Mouse (Mus musculus) heart, postnatal 14 days (tissue): ENCODE measurements around the gene Mdh1. TPM values are rescaled to one million over a fixed set of nuclear protein-coding genes. Genes with fewer than 3 reads are reported as not detected.

Experiments used
- DNase-seq, 2 experiments: peaks; one replicate each; pipeline ENCODE4 v3.0.0; 2021 to 2022
- intact Hi-C: fragments of 180-260 bp; cut with DNase I; formaldehyde crosslinking; loops from one replicate; pipeline ENCODE4 v1.15.1; 2025
- long read RNA-seq, 2 experiments: library from polyadenylated mRNA; stranded (forward); transcript quantifications; one replicate each; pipeline ENCODE4 v2.0.0; 2021
- total RNA-seq, 2 experiments: library from RNA; stranded (reverse); gene quantifications; 2 replicates each; pipeline ENCODE4 v1.2.3; 2021

Mdh1 gene
- total RNA-seq: 1,000 to 10,000 TPM; 2,179 to 2,226 TPM
- long read RNA-seq, experiment 1, transcript Mdh1-201 (9 exons, 2,122 nt): major isoform, 2,939 of 3,032 reads
- long read RNA-seq, experiment 1, partial matches to known transcripts: 61 of 3,032 reads
- long read RNA-seq, experiment 1, other reads (novel, unspliced or antisense): 32 of 3,032 reads
- long read RNA-seq, experiment 2, transcript Mdh1-201 (9 exons, 2,122 nt): major isoform, 2,256 of 2,322 reads
- long read RNA-seq, experiment 2, partial matches to known transcripts: 42 of 2,322 reads
- long read RNA-seq, experiment 2, other reads (novel, unspliced or antisense): 24 of 2,322 reads

GRCm38 (mm10) chr11:21571700-21572381 is at the start of gene Mdh1, which contains the start of gene Wdpcp:
TSS of gene Mdh1 (minus strand) at chr11:21572367.
TSS of gene Wdpcp (plus strand) at chr11:21572235.
- intact Hi-C loops: no loop called here
- DNase-seq: peak; percentile 92

GRCm38 (mm10) chr11:21615915-21616314 is 43.7 kb upstream of the Mdh1 start:
- intact Hi-C loops: no loop called here

GRCm38 (mm10) chr11:21602497-21602896 is 30.3 kb upstream of the Mdh1 start:
- intact Hi-C loops: no loop called here

More at GRCm38 (mm10) chr11:21615915-21616314, 43.7 kb upstream of the Mdh1 start:
- DNase-seq: no peak

GRCm38 (mm10) chr11:21583286-21583685 is 11.1 kb upstream of the Mdh1 start:
- intact Hi-C loops: no loop called here
- no peak for DNase-seq

More at GRCm38 (mm10) chr11:21602497-21602896, 30.3 kb upstream of the Mdh1 start:
- no peak for DNase-seq

GRCm38 (mm10) chr11:21581472-21581871 is 9.3 kb upstream of the Mdh1 start:
- intact Hi-C loops: no loop called here

GRCm38 (mm10) chr11:21570973-21571372 is 1.2 kb downstream of the Mdh1 start:
- intact Hi-C loops: no loop called here
- DNase-seq: peak in 1 of 2 experiments; percentile 42

More at GRCm38 (mm10) chr11:21581472-21581871, 9.3 kb upstream of the Mdh1 start:
- DNase-seq: no peak

GRCm38 (mm10) chr11:21570109-21570474 is 2.1 kb downstream of the Mdh1 start:
- DNase-seq: no peak
- intact Hi-C loops: no loop called here

GRCm38 (mm10) chr11:21569456-21570108 is 2.6 kb downstream of the Mdh1 start:
- peak; percentile 56 to 72 for DNase-seq

GRCm38 (mm10) chr11:21569002-21569401 is 3.2 kb downstream of the Mdh1 start:
- no peak for DNase-seq
- intact Hi-C loops: no loop called here

More at GRCm38 (mm10) chr11:21569456-21570108, 2.6 kb downstream of the Mdh1 start:
- intact Hi-C loops: no loop called here

- intact Hi-C loops: no loop called here
- no peak for DNase-seq
Measured at GRCm38 (mm10) chr11:21567733-21568132, 4.4 kb downstream of the Mdh1 start.

GRCm38 (mm10) chr11:21566934-21567333 is 5.2 kb downstream of the Mdh1 start:
- intact Hi-C loops: no loop called here
- no peak for DNase-seq

- intact Hi-C loops: no loop called here
- DNase-seq: no peak
Measured at GRCm38 (mm10) chr11:21564681-21565405, 7.3 kb downstream of the Mdh1 start.

- intact Hi-C loops: no loop called here
- DNase-seq: peak in 1 of 2 experiments; percentile 31
Measured at GRCm38 (mm10) chr11:21563617-21564325, 8.4 kb downstream of the Mdh1 start.

- intact Hi-C loops: no loop called here
- peak; percentile 35 to 68 for DNase-seq
Measured at GRCm38 (mm10) chr11:21561347-21561746, 10.8 kb downstream of the Mdh1 start.

- intact Hi-C loops: no loop called here
- no peak for DNase-seq
Measured at GRCm38 (mm10) chr11:21559727-21560126, 12.4 kb downstream of the Mdh1 start.

GRCm38 (mm10) chr11:21552049-21552448 is 20.1 kb downstream of the Mdh1 start:
- no peak for DNase-seq

GRCm38 (mm10) chr11:21550222-21551173 is 21.7 kb downstream of the Mdh1 start:
- intact Hi-C loops: no loop called here
- DNase-seq: no peak

More at GRCm38 (mm10) chr11:21552049-21552448, 20.1 kb downstream of the Mdh1 start:
- intact Hi-C loops: no loop called here

- intact Hi-C loops: no loop called here
- no peak for DNase-seq
Measured at GRCm38 (mm10) chr11:21549754-21550153, 22.4 kb downstream of the Mdh1 start.

- no peak for DNase-seq
- intact Hi-C loops: no loop called here
Measured at GRCm38 (mm10) chr11:21549052-21549451, 23.1 kb downstream of the Mdh1 start.
